Mouse (Mus musculus) heart, adult 2 months (tissue): ENCODE measurements around the gene Fthl17e. TPM values are rescaled to one million over a fixed set of nuclear protein-coding genes. Genes with fewer than 3 reads are reported as not detected.
A peak's percentile ranks its signal among the peaks of the same experiment; 100 is the strongest.
"Not testable (repeated sequence)": the region's sequence is repeated elsewhere in the genome, so short reads cannot be mapped to it uniquely, and the experiment has no call there.

Experiments used
- DNase-seq, 2 experiments: peaks; one replicate each; pipeline ENCODE4 v3.0.0; 2021
- H3K27ac ChIP-seq: fragments of 200-600 bp; 2 replicates; pipeline ENCODE4 v1.8.1; 2022
- H3K27me3 ChIP-seq: fragments of 200-500 bp; 2 replicates; pipeline ENCODE4 v1.6.1; 2012; ENCODE audit warnings: mild to moderate bottlenecking, low read length, inconsistent platforms, mixed read lengths; ENCODE audit not compliant: control insufficient read depth, insufficient read depth
- H3K36me3 ChIP-seq: fragments of 200-500 bp; 2 replicates; pipeline ENCODE4 v1.6.1; 2012; ENCODE audit warnings: low read length, inconsistent platforms; ENCODE audit not compliant: control insufficient read depth, insufficient read depth
- H3K4me1 ChIP-seq: fragments of 200-500 bp; 2 replicates; pipeline ENCODE4 v1.6.1; 2011; ENCODE audit warnings: low read length; ENCODE audit not compliant: control insufficient read depth, insufficient read depth
- H3K4me3 ChIP-seq: fragments of 200-600 bp; 2 replicates; pipeline ENCODE4 v1.8.1; 2022
- H3K79me2 ChIP-seq: fragments of 200-500 bp; replicated peaks from 2 replicates; pipeline ENCODE4 v1.6.1; 2012; ENCODE audit warnings: mild to moderate bottlenecking, inconsistent platforms, low read length, moderate library complexity, mixed read lengths; ENCODE audit not compliant: control insufficient read depth, insufficient read depth
- H3K9ac ChIP-seq: fragments of 200-500 bp; 2 replicates; pipeline ENCODE4 v1.6.1; 2012; ENCODE audit warnings: low read depth, mild to moderate bottlenecking, control low read depth, inconsistent platforms, low read length, mixed read lengths
- CTCF ChIP-seq: fragments of 200-600 bp; IDR thresholded peaks from 2 replicates; pipeline ENCODE4 v1.8.1; 2022; ENCODE audit warnings: antibody characterized with exemption, mild to moderate bottlenecking, moderate library complexity
- EP300 ChIP-seq: fragments of 200-500 bp; IDR thresholded peaks from 2 replicates; pipeline ENCODE4 v1.6.1; 2011; ENCODE audit warnings: low read depth, low read length, control low read depth; ENCODE audit not compliant: insufficient read depth
- POLR2A ChIP-seq: fragments of 200-500 bp; IDR thresholded peaks from 2 replicates; pipeline ENCODE4 v1.6.1; 2011; ENCODE audit warnings: mild to moderate bottlenecking, low read depth, low read length, control low read depth; ENCODE audit not compliant: insufficient read depth
- WGBS: fragments of 180-500 bp; shearing (Covaris S2); methylation state at CpG from one replicate; pipeline ENCODE4 v1.1.7; 2018; 5-methylcytosine and 5-hydroxymethylcytosine counted together
- intact Hi-C: fragments of 180-260 bp; cut with DNase I; formaldehyde crosslinking; loops from one replicate; pipeline ENCODE4 v1.15.1; 2025
- long read RNA-seq: library from polyadenylated mRNA; stranded (forward); transcript quantifications from one replicate; pipeline ENCODE4 v2.0.0, GENCODE M21; 2021
- polyA plus RNA-seq: library from polyadenylated mRNA; depleted of rRNA; stranded (reverse); fragments of >200 nt; gene quantifications from 2 replicates; pipeline ENCODE4 v1.2.3, GENCODE M21; 2012; rRNA removed
- total RNA-seq, 2 experiments: library from RNA; stranded (reverse); gene quantifications; 2 replicates each; pipeline ENCODE4 v1.2.3; 2021

The Fthl17e gene
- total RNA-seq (not detected), polyA plus RNA-seq (not detected in 2 replicates)
- long read RNA-seq = 0 reads

DNA sequence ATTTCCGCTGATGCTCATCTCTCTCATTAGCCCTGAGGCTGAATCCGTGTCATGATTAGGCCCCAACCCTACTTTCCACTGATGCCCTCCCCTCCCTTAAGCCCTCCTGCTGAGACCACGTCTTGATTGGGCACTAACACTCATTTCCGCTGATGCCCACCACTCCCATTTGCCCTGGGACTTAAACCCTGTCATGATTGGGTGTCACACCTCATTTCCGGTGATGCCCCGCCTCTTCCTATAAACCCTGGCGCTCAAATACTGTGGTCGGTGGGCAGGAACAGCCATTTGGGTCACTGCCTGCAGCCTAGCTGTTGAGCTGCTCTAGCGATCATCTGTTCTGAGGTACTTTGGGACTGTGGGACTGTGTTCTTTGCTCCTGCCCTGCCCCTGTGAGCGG is at the start of gene Fthl17e:
TSS of gene Fthl17e (plus strand) at position 301 of the 400 bp plus-strand sequence.
- H3K79me2 ChIP-seq, H3K36me3 ChIP-seq, H3K27ac ChIP-seq, H3K4me1 ChIP-seq, DNase-seq, H3K4me3 ChIP-seq, intact Hi-C loops, H3K27me3 ChIP-seq, H3K9ac ChIP-seq: not testable (repeated sequence)
- WGBS = no CpG with 5 or more reads among the region's 10 CpGs

- WGBS = no CpG with 5 or more reads among the region's 9 CpGs
- H3K9ac ChIP-seq, H3K27ac ChIP-seq, H3K4me3 ChIP-seq, H3K4me1 ChIP-seq, H3K36me3 ChIP-seq, DNase-seq, intact Hi-C loops, H3K79me2 ChIP-seq, H3K27me3 ChIP-seq: not testable (repeated sequence)
Measured at GRCm38 (mm10) chrX:8986655-8987054, 46.6 kb upstream of the Fthl17e start, which contains the start of gene Fthl17d. TSS of gene Fthl17d (minus strand) at chrX:8986755.

- Histone ChIP-seq H3K36me3 (no peaks in the 10 kb centered on the region), H3K4me1 (no peaks in the 10 kb centered on the region), H3K4me3 (no peak overlapping the region), H3K27me3 (no peaks in the 10 kb centered on the region), H3K79me2 (no peaks in the 10 kb centered on the region), H3K9ac (no peak overlapping the region), H3K27ac (no peak overlapping the region)
- WGBS = 67% methylated on average over 1 of the region's 1 CpGs
- no peak for TF ChIP-seq EP300
- no peak for TF ChIP-seq CTCF
- no peak for TF ChIP-seq POLR2A
- DNase-seq = no peak
- intact Hi-C loops = no loop called here
Measured at GRCm38 (mm10) chrX:9016079-9016478, 17.2 kb upstream of the Fthl17e start.

DNA sequence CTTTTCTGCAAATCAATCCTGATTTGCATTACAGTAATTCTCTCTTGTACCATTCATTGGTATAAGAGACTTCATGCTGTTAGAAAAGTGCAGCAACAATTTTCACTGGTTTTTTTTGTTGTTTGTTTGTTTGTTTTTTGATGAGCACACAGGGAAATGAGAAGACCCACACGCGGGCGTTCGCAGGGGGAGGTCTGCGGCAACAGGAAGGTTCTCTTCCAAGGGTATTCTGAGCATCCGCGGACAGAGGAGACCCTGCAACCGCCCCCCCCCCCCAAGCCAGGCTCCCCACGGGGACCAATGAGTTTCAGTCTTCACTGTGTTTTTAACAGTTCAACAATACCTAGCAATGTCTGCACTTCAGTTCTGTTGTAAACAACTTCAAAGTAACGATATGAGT is 13.8 kb upstream of the Fthl17e start:
- no peak overlapping the region for H3K9ac ChIP-seq
- H3K27ac ChIP-seq = no peak overlapping the region
- no peaks in the 10 kb centered on the region for H3K4me1 ChIP-seq
- TF ChIP-seq POLR2A (no peak), CTCF (no peak), EP300 (no peak)
- 51% methylated on average over 10 of the region's 10 CpGs for WGBS
- H3K79me2 ChIP-seq = no peaks in the 10 kb centered on the region
- H3K4me3 ChIP-seq = no peak overlapping the region
- DNase-seq = no peak
- intact Hi-C loops = no loop called here
- no peaks in the 10 kb centered on the region for H3K27me3 ChIP-seq
- no peaks in the 10 kb centered on the region for H3K36me3 ChIP-seq

DNA sequence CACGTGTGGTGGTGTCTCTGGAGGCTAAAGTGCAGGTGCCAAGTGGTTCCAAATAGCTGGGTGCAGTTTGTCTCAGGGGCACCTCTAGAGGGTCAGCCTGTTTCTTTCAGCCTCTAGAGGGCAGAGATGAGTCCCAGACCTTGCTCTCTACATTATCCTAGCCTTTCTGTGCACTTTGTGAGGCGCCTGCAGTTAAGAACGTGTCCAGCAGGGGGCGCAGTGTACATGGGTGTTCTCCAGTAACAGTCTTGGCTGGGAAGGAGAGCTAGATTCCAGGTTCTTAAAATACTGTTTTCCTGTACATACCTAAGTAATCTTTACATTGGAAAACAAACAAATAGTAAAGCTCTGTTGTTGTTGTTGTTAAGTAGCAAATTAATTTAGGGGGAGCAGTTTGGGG is 8.3 kb downstream of the Fthl17e start:
- DNase-seq, H3K79me2 ChIP-seq, intact Hi-C loops, H3K36me3 ChIP-seq, H3K27ac ChIP-seq, H3K4me1 ChIP-seq, H3K4me3 ChIP-seq, H3K27me3 ChIP-seq, H3K9ac ChIP-seq: not testable (repeated sequence)
- WGBS = 42% methylated on average over 3 of the region's 4 CpGs
- TF ChIP-seq CTCF = peak; percentile 19; the same call in 1 of the 2 replicates

DNA sequence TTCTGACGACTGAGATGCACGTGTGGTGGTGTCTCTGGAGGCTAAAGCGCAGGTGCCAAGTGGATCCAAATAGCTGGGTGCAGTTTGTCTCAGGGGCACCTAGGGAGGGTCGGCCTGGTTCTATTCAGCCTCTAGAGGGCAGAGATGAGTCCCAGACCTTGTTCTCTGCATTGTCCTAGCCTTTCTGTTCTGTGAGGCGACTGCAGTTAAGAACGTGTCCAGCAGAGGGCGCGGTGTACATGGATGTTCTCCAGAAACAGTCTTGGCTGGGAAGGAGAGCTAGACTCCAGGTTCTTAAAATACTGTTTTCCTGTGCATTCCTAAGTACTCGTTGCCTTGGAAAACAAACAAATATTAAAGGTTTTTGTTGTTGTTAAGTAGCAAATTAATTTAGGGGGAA is 27.7 kb downstream of the Fthl17e start:
- H3K27me3 ChIP-seq, H3K4me3 ChIP-seq, H3K79me2 ChIP-seq, H3K36me3 ChIP-seq, H3K4me1 ChIP-seq, H3K9ac ChIP-seq, H3K27ac ChIP-seq, intact Hi-C loops: not testable (repeated sequence)
- WGBS = 16% methylated on average over 8 of the region's 9 CpGs
- peak; percentile 30 to 84 for DNase-seq
- TF ChIP-seq CTCF = peak; percentile 44

DNA sequence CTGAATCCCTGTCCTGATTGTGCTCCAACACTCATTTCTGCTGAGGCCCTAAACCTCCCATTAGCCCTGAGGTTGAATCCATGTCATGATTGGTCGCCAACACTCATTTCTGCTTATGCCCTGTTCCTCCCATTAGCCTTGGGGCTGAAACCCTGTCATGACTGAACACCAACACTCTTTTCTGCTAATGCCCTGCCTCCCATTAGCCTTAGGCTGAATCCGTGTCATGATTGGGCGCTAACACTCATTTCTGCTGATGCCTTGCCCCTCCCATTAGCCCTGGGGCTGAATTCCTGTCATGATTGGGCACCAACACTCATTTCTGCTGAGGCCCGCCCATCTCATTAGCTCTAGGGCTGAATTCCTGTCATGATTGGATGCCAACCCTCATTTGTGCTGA is 28.8 kb downstream of the Fthl17e start:
- WGBS = 81% methylated on average over 4 of the region's 4 CpGs
- Histone ChIP-seq H3K27me3 (no peaks in the 10 kb centered on the region), H3K9ac (no peak overlapping the region), H3K36me3 (no peaks in the 10 kb centered on the region), H3K79me2 (no peaks in the 10 kb centered on the region), H3K27ac (no peak overlapping the region), H3K4me3 (no peak overlapping the region), H3K4me1 (no peaks in the 10 kb centered on the region)
- no peak for TF ChIP-seq EP300
- TF ChIP-seq POLR2A = no peak
- no peak for TF ChIP-seq CTCF
- intact Hi-C loops = no loop called here
- DNase-seq = no peak

DNA sequence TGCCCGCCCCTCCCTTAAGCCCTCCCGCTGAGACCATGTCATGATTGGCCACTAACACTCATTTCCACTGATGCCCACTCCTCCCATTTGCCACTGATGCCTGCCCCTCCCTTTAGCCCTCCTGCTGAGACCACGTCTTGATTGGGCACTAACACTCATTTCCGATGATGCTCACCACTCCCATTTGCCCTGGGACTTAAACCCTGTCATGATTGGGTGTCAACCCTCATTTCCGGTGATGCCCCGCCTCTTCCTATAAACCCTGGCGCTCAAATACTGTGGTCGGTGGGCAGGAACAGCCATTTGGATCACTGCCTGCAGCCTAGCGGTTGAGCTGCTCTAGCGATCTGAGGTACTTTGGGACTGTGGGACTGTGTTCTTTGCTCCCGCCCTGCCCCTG is 29.4 kb downstream of the Fthl17e start, which contains the start of gene Fthl17f:
TSS of gene Fthl17f (plus strand) at position 301 of the 400 bp plus-strand sequence.
- H3K4me3 ChIP-seq, DNase-seq, H3K4me1 ChIP-seq, H3K9ac ChIP-seq, H3K27ac ChIP-seq, H3K27me3 ChIP-seq, H3K79me2 ChIP-seq, H3K36me3 ChIP-seq, intact Hi-C loops: not testable (repeated sequence)
- WGBS = 86% methylated on average over 11 of the region's 11 CpGs
